Mouse (Mus musculus) ZHBTc4 (cell line): ENCODE results near the gene Tmem63b.
A peak's percentile ranks its signal among the peaks of the same experiment; 100 is the strongest.

Source experiments
- DNase-seq: peaks from one replicate; pipeline ENCODE4 v3.0.0-alpha.2; 2011; ENCODE audit warnings: low read depth, low spot score

The Tmem63b gene

DNA sequence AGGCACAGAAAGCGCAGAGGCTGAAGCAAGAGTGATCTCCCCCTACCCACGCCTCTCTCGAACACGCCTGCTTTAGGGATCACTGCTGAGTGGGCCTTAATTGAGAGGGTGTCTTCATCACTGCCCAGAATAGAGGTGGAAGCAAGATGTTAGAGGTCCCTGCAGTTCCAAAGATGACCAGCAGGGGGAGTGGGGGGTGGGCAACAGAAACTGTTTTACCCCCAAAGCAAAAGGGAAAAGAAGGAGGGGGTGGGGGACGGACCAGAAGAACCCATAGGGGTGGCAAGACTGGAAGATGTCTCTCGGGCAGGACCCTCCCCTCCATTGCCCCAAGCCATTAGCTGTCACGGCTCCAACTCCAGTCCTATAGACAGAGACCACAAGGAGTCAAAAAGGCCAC lies 8.6 kb downstream of the Tmem63b start:
- peak; percentile 77 for DNase-seq

DNA sequence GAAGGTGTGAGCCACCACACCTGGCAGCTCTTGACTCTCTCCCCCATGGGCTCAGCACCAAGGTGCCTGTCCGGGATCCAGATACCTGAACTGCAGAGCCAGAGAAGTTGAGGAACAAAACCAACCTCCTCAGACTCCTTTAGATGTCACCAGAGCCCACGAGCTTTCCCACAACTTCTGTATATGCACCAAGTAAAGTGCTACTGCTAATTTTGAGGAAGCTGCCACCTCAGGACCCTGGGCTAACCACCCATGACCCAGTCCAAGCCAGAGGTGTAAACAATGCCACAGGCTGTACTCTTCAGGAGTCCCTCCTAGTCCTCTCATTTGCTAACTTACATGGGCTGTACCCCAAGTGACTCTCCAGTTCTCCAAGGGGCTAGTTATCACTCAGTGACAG lies 14.1 kb downstream of the Tmem63b start:
- DNase-seq, result no peak

DNA sequence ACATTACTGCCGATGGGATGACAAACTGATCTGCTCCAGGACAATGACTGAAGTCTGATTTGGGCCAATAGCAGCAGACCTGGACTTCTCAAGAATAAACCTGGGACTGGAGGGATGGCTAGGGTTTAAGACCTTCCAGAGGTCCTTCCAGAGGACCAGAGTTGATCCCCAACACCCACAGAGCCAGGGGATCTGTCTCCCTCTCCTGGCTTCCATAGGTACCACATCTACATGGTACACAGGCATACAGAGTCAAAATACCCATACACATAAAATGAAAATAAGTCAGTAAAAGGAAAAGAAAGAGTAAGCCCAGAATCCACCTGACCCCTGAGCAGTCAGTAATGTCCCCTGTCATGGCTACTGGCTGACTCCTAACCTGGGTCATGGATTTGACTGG lies 14.9 kb downstream of the Tmem63b start:
- DNase-seq, result no peak

GRCm38 (mm10) chr17:45667986-45668385 lies 18.7 kb downstream of the Tmem63b start:
- no peak for DNase-seq

- DNase-seq, result no peak
Observed at GRCm38 (mm10) chr17:45667481-45667880, 19.2 kb downstream of the Tmem63b start.

GRCm38 (mm10) chr17:45666091-45666490 lies 20.6 kb downstream of the Tmem63b start:
- DNase-seq, result peak; percentile 65

- no peak for DNase-seq
Observed at GRCm38 (mm10) chr17:45664608-45665007, 22.1 kb downstream of the Tmem63b start.

- DNase-seq, result peak; percentile 92
Observed at GRCm38 (mm10) chr17:45663106-45663919, 23.4 kb downstream of the Tmem63b start.

DNA sequence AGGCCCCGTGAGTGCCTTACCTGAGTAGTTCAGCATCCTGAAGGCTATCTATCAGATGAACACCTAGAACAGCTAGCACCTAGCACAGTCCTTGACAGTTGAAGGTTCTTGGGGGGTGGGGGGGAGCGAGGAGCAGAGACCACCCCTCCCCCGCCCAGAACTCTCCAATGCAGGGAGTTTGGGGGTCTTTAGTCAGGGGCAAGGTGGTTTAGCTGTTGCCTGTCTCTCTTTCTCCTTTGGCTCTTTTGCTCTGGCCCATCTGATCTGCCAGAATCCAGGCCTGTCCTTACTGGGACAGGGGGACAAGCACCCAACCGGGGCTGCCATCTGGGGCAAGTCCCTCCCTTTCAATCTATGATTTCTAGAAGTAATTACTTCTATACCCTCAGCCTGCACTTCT lies 27.5 kb downstream of the Tmem63b start, which contains the start of gene Capn11:
Gene Capn11, minus strand, starts transcription at position 101 of the 400 bp plus-strand sequence.
- no peak for DNase-seq

GRCm38 (mm10) chr17:45655820-45656219 lies 30.9 kb downstream of the Tmem63b start:
- peak; percentile 87 for DNase-seq

DNA sequence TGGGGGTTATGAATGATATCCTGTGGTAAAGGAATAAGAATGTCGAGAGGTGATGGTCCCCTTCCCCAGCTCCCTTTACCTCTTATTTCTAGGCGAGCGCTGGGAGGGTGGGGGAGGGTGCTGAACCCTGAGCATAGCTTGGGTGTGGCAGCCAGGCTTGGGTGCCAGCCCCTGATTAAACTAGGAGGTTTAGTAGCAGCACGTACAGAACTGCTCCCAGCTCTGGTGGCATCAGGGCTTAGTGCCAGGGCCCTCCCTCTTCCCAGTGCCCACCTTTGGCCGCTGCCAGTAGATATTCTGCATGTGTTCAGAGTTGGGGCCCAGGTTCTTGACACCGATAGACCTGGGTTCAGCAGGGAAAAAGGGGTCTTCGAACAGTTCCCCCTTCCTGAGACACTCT lies 33.5 kb downstream of the Tmem63b start:
- no peak for DNase-seq

DNA sequence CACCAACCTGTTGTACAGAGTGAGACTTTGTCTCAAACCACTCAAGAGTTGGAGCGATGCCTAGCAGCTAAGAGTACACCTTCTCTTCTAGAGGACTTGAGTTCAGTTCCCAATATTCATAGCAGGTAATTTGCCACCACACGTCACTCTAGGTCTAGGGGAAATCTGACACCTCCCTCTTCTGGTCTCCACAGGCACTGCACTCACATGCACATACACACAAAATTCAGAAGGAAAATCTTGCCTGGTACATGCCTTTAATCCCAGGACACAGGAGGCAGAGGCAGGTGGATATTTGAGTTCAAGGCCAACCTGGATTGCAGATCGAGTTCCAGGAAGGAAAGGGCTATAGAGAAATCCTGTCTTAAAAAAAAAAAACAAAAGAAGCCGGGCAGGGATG lies 42.5 kb downstream of the Tmem63b start:
- DNase-seq, result peak; percentile 59

- DNase-seq, result peak; percentile 86
Observed at GRCm38 (mm10) chr17:45642701-45643100, 44.0 kb downstream of the Tmem63b start.

- DNase-seq, result no peak
Observed at GRCm38 (mm10) chr17:45641981-45642380, 44.7 kb downstream of the Tmem63b start.

GRCm38 (mm10) chr17:45638596-45639295 lies 48.0 kb downstream of the Tmem63b start:
- DNase-seq, result no peak

- no peak for DNase-seq
Observed at GRCm38 (mm10) chr17:45634033-45634432, 52.7 kb downstream of the Tmem63b start.

DNA sequence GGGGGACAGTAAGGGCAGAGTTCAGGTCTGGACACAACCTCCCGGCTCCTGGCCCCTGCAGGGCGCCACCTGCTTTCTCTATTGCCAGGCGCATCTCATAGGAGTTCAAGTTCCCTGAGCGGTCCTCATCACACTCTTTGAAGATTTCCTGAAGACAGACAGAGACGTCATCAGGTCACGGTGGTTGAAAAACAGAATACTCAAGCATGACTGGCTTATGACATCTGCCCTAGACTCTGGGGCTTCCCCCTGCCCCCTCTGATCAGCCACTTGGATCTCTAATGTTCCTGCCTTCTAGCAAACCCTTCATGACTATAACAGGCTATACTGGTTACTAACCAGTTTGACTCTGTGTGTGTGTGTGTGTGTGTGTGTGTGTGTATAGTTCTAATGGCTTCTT lies 54.8 kb downstream of the Tmem63b start:
- DNase-seq, result no peak

GRCm38 (mm10) chr17:45630992-45631391 lies 55.7 kb downstream of the Tmem63b start:
- DNase-seq, result no peak

GRCm38 (mm10) chr17:45629861-45630694 lies 56.6 kb downstream of the Tmem63b start:
- peak; percentile 87 for DNase-seq

DNA sequence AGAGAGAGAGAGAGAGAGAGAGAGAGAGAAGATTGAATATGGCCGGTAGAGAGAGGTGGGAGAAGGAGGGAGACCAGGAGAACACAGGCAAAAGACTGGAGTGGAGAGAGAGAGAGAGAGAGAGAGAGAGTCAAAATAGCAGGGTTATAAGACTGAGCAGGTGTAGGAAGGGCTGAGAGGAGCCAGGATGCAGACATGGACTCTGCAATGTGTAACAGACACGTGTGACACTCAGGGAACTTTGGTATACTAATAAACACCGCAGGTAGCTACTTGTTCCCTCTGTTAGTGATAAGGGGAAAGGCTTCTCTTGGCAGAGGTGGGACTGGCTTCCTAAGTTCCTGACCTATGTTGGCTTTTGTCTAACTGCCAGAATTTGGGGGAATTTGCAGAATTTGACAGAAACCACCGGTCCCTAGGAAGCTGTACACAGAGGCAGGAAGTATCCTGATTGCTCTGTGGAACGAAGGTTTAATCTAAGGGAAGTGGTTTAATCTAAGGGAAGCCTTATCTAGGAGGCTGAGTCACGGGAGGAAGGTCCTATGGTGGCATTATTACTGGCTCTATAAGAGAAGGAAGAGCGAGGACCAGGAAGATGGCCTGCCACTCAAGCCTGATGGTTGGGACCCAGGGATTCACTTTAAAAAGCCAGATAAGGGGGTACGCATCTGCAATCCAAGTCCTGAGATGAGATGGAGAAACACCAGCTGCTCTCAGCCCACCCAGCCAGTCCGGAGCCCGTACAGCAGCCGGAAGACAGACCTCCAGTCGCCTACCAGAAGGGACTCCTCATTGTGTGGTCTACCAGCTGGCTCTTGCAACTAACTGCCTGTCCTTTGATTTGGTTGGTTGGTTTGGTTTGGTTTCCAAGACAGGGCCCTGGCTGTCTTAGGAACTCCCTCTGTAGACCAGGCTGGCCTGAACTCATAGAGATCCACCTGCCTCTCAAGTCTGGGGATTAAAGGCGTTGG lies 57.5 kb downstream of the Tmem63b start:
- DNase-seq, result no peak

- peak; percentile 73 for DNase-seq
Observed at GRCm38 (mm10) chr17:45628160-45628559, 58.5 kb downstream of the Tmem63b start.
